Mouse (Mus musculus) heart, embryonic 11.5 days (tissue): ENCODE measurements around the gene Palld. TPM values are rescaled to one million over a fixed set of nuclear protein-coding genes. Genes with fewer than 3 reads are reported as not detected.

Experiments used
- ATAC-seq: fragments of 200-750 bp; cut with Nextera tagmentation; replicated peaks from 2 replicates; pipeline ENCODE4 v1.8.0; 2017; ENCODE audit warnings: moderate library complexity; ENCODE audit not compliant: insufficient number of reproducible peaks, low FRiP score, low TSS enrichment
- H3K27ac ChIP-seq: fragments of 300-500 bp; sonication (generic); 2 replicates; pipeline ENCODE4 v1.5.1; 2014; ENCODE audit warnings: mild to moderate bottlenecking, low read depth, low read length
- H3K27me3 ChIP-seq: fragments of 300-500 bp; sonication (generic); 2 replicates; pipeline ENCODE4 v1.6.1; 2014; ENCODE audit warnings: mild to moderate bottlenecking, low read length, mixed read lengths; ENCODE audit not compliant: control insufficient read depth, insufficient read depth
- H3K36me3 ChIP-seq: fragments of 300-500 bp; sonication (generic); 2 replicates; pipeline ENCODE4 v1.6.1; 2014; ENCODE audit warnings: mild to moderate bottlenecking, low read length, moderate library complexity, mixed read lengths; ENCODE audit not compliant: control insufficient read depth, insufficient read depth
- H3K4me1 ChIP-seq: fragments of 300-500 bp; sonication (generic); 2 replicates; pipeline ENCODE4 v1.6.1; 2014; ENCODE audit warnings: low read length; ENCODE audit not compliant: control insufficient read depth, insufficient read depth
- H3K4me2 ChIP-seq: fragments of 300-500 bp; sonication (generic); 2 replicates; pipeline ENCODE4 v1.6.1; 2014; ENCODE audit warnings: mild to moderate bottlenecking, moderate library complexity
- H3K4me3 ChIP-seq: fragments of 300-500 bp; sonication (generic); 2 replicates; pipeline ENCODE4 v1.5.1; 2014; ENCODE audit warnings: low read depth, low read length
- H3K9ac ChIP-seq: fragments of 300-500 bp; sonication (generic); 2 replicates; pipeline ENCODE4 v1.6.1; 2014; ENCODE audit warnings: mild to moderate bottlenecking, low read depth, low read length, moderate library complexity
- H3K9me3 ChIP-seq: fragments of 300-500 bp; sonication (generic); replicated peaks from 2 replicates; pipeline ENCODE4 v1.6.1; 2016; ENCODE audit warnings: low read length; ENCODE audit not compliant: control insufficient read depth
- WGBS: fragments of 180-500 bp; shearing (Covaris S2); extraction: QIAGEN DNeasy Blood & Tissue Kit; methylation state at CpG from one replicate; pipeline ENCODE4 v1.1.7; 2014; ENCODE audit not compliant: insufficient replicate concordance; 5-methylcytosine and 5-hydroxymethylcytosine counted together
- polyA plus RNA-seq: library from polyadenylated mRNA; unstranded; fragments of >200 nt; fragmentation: Nextera tagmentation; extraction: Ambion mirVana; gene quantifications from 2 replicates; pipeline ENCODE4 v1.2.1, GENCODE M21; 2014

Palld gene
- polyA plus RNA-seq, 1 experiment from 2014 or later, result 157 TPM

DNA sequence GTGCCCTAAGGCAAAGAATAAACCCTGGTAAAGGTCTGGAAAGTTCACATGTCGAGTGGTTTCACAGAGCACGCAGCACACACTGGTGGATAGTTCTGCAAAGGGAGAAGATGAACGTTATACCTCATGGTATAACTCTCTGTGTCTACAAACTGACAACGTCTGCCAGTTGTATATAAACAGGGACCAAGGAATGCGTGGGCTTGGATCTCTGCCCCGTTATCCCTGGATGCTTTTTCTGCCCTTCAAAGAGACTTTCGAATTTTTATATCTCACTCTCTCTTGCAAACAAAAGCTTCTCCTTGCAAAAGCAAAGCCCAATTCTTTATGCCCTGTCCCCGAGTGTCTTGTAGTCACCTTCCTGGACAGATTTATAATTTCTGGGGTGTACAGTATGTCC, 319.9 kb downstream of the Palld start:
- Histone ChIP-seq H3K36me3 (0 out of 2 replicates have a peak, but pooled peaks cover 2% of the 10 kb centered on the region), H3K9me3 (no peaks in the 10 kb centered on the region), H3K4me3 (no peak overlapping the region), H3K27me3 (no peaks in the 10 kb centered on the region), H3K27ac (no peak overlapping the region), H3K4me2 (no peak overlapping the region), H3K4me1 (peaks cover 11% of the 10 kb centered on the region; the same call in 1 of the 2 replicates), H3K9ac (no peak overlapping the region)
- 78% methylated on average over 8 of the region's 8 CpGs for WGBS
- ATAC-seq, result no peak

DNA sequence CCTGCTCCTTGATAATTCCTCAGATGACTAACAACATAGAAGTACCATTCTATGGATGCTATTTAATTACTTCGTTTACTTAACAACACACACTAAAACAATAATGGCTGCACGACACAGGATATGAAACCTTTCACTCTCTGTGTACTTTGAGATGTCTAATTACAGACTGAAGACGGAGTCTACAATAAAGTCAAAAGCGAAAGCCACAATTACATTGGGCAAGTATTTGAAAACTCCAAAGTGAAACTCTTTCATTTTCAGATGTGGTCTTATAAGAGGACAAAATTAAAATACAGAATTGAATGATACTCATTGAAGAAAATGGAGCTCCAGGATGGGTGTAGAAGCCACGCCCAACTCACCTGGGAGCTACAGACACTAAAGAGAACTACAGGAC, 321.2 kb downstream of the Palld start:
- no peaks in the 10 kb centered on the region for H3K9me3 ChIP-seq
- 83% methylated on average over 5 of the region's 5 CpGs for WGBS
- no peak overlapping the region for H3K4me3 ChIP-seq
- H3K27ac ChIP-seq, result no peak overlapping the region
- no peak overlapping the region for H3K4me2 ChIP-seq
- no peak for ATAC-seq
- no peaks in the 10 kb centered on the region for H3K27me3 ChIP-seq
- peaks cover 9% of the 10 kb centered on the region; the same call in 1 of the 2 replicates for H3K4me1 ChIP-seq
- no peak overlapping the region for H3K9ac ChIP-seq
- 0 out of 2 replicates have a peak, but pooled peaks cover 4% of the 10 kb centered on the region for H3K36me3 ChIP-seq

DNA sequence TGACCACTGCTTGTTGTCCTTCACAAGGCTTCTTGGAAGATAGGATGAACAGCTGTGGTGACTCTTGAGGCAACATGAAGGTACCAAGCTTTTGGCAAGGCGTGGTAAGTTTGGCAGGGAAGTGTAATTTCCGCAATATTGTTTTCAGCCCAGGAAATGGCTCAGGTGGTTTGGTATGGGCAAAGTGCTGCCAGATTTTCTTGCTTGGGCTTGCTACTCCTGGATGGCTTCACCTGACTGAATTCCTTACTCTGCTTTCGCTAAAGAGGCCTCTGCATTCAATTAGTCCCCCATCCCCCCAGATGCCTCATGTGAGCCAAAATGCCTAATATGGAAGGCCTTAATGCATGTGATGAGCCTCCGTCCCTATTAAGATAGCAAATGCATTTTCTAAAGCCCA, 322.7 kb downstream of the Palld start:
- Histone ChIP-seq H3K9ac (no peak overlapping the region), H3K4me2 (no peak overlapping the region), H3K27me3 (no peaks in the 10 kb centered on the region), H3K4me1 (peaks cover 14% of the 10 kb centered on the region), H3K27ac (no peak overlapping the region), H3K36me3 (0 out of 2 replicates have a peak, but pooled peaks cover 2% of the 10 kb centered on the region), H3K4me3 (no peak overlapping the region), H3K9me3 (no peaks in the 10 kb centered on the region)
- WGBS, result 80% methylated on average over 4 of the region's 4 CpGs
- ATAC-seq, result no peak

DNA sequence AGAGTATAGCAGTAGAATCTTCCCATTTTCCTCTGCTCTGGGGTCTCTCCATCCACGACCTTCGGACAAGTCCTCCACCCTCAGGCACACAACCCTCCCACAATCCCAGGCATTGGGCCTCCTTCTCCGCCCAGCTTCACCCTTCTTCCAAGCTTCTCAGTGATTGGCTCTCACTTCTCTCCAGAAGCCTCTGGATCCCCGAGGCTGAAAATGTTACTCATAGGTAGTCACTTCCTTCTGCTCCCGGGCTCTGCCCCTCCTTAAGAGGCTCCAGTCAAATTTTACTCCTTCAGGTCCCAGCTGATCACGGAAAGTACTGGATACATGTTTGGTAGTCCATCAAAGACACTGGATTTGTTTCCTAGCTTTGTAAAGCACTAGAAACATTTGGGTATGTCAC, 323.7 kb downstream of the Palld start:
- H3K9me3 ChIP-seq, result no peaks in the 10 kb centered on the region
- 79% methylated on average over 6 of the region's 6 CpGs for WGBS
- H3K27me3 ChIP-seq, result no peaks in the 10 kb centered on the region
- no peak overlapping the region for H3K4me3 ChIP-seq
- no peak overlapping the region for H3K27ac ChIP-seq
- H3K4me2 ChIP-seq, result no peak overlapping the region
- no peak overlapping the region for H3K9ac ChIP-seq
- no peak for ATAC-seq
- H3K4me1 ChIP-seq, result peaks cover 22% of the 10 kb centered on the region
- 0 out of 2 replicates have a peak, but pooled peaks cover 2% of the 10 kb centered on the region for H3K36me3 ChIP-seq

DNA sequence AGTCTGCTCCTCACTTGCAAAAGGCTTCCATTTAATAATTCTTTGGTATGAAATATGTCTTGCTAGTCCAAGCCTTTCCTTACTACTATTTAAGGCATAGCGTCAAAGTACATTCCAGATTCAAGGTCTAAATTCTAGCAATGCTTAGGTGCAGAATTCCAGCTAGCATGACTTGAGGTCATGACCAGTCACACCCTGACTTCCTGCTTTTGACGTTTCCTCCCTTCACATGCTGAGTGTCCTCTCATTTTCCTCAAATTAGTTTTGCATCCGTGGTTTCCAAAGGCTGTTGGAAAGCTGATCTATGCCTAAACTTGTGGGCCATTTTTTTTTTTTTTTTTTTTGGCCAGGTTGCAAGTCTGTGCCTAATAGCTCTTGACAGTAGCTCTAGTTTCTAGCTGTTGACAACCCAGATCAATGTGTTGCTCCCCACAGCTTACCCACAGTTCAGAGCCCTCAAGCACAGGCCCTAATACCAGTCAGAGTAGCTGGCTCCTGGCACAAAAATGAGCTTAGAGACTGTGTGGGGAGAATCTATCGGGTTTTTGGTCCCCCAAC, 327.3 kb downstream of the Palld start:
- Histone ChIP-seq H3K4me3 (no peak overlapping the region), H3K27ac (no peak overlapping the region), H3K36me3 (0 out of 2 replicates have a peak, but pooled peaks cover 2% of the 10 kb centered on the region), H3K9ac (no peak overlapping the region), H3K27me3 (no peaks in the 10 kb centered on the region), H3K9me3 (no peaks in the 10 kb centered on the region), H3K4me2 (no peak overlapping the region), H3K4me1 (peaks cover 34% of the 10 kb centered on the region)
- WGBS, result 47% methylated on average over 4 of the region's 4 CpGs
- ATAC-seq, result no peak

DNA sequence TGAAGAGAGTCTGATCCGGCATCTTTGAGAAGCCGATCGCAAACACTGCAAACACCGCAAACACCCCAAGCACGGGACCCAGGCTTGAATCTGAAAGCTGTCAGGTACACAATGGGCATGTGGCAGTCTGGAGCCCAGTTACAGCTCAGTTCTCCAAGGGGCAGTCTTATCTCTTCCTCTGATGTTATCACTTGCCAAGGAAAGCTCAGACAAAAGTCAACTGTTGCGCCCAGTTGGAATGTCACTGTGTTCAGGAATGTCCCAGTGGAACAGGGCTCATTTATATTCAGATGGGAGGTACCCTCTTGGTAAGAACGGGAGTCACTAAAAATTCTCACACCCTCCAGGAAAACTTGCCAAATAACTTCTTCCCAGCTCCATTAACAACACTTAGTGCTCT, 328.0 kb downstream of the Palld start:
- Histone ChIP-seq H3K27ac (peak overlapping the region; percentile 54; the same call in 1 of the 2 replicates), H3K4me3 (no peak overlapping the region), H3K27me3 (no peaks in the 10 kb centered on the region), H3K4me2 (no peak overlapping the region), H3K36me3 (0 out of 2 replicates have a peak, but pooled peaks cover 2% of the 10 kb centered on the region), H3K9ac (no peak overlapping the region), H3K4me1 (peaks cover 38% of the 10 kb centered on the region), H3K9me3 (no peaks in the 10 kb centered on the region)
- WGBS, result 52% methylated on average over 7 of the region's 7 CpGs
- no peak for ATAC-seq

DNA sequence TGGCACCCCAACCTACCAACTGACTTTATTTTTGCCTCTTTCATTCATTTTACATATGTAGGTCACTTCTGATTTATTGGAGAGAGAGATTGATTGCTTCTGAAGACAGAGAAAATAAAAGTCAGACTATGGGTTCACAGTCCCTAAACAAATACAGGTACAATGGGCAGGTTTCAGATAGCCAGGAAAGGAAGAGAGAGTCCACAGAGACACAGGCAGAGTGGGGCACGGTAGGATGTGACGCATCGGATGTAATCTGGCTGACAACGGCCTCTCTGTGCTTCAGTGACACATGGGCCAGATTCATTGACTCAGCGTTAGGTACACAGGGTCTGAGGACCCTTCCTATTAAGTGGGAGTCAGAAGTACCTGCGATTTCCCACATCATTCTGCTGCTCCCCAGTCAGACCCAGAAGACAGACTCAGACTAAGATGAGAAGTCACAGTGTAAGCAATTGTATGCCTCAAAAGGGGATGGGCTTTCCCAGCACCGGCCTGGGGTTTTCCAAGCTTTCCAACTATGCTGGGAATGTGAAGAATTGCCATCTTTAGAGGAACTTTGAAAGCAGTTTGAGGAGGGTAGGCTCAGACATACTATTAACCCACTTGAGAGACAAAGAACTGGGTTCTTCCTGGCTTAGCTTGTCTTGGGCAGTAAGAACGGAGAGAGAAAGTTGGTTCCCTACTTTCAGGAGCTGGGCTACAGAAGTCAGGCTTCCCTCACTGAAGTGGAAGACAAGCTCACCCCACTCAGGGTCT, 329.1 kb downstream of the Palld start:
- peak overlapping the region; percentile 59; the same call in 1 of the 2 replicates for H3K27ac ChIP-seq
- H3K9me3 ChIP-seq, result no peaks in the 10 kb centered on the region
- 44% methylated on average over 8 of the region's 8 CpGs for WGBS
- H3K4me1 ChIP-seq, result peaks cover 38% of the 10 kb centered on the region
- H3K36me3 ChIP-seq, result 0 out of 2 replicates have a peak, but pooled peaks cover 2% of the 10 kb centered on the region
- H3K27me3 ChIP-seq, result no peaks in the 10 kb centered on the region
- H3K4me3 ChIP-seq, result no peak overlapping the region
- H3K4me2 ChIP-seq, result no peak overlapping the region
- no peak for ATAC-seq
- H3K9ac ChIP-seq, result no peak overlapping the region

DNA sequence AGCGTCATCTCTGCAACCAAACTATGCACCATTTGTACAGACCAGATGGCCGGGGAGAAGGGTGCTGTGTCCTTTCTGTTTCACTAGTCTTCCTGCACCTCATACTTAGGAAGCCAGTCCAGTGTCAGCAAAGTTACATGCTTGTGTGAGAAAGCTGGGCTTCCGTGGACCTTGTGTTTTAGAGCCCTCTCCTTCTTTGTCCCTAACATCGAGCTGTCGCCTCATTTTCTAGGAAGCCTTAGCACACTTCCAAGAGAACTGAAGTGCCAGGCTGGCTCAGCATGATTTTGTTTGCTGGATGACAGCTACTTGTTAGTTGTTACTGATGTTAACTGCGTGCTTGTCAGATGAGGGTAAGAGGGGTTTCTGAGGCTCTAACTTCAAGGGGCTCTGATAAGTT, 329.8 kb downstream of the Palld start:
- ATAC-seq, result no peak
- H3K9me3 ChIP-seq, result no peaks in the 10 kb centered on the region
- WGBS, result 72% methylated on average over 6 of the region's 6 CpGs
- H3K9ac ChIP-seq, result no peak overlapping the region
- no peaks in the 10 kb centered on the region for H3K27me3 ChIP-seq
- H3K4me3 ChIP-seq, result no peak overlapping the region
- H3K36me3 ChIP-seq, result 0 out of 2 replicates have a peak, but pooled peaks cover 2% of the 10 kb centered on the region
- H3K4me2 ChIP-seq, result no peak overlapping the region
- no peak overlapping the region for H3K27ac ChIP-seq
- peaks cover 38% of the 10 kb centered on the region for H3K4me1 ChIP-seq
